Mouse (Mus musculus) MEL (cell line): ENCODE measurements around the gene Mrps25.

Source experiments
- CTCF ChIP-seq, 3 experiments: IDR thresholded peaks in 2 of 3; conservative IDR thresholded peaks in 1 of 3; 2 replicates each; pipeline ENCODE4 v1.5.1; 2011 to 2012; ENCODE audit warnings: low read length in 3 of 3, low read depth in 2 of 3, mild to moderate bottlenecking in 2 of 3, improper control_type of control experiment in 1 of 3, inconsistent platforms in 1 of 3, mixed read lengths in 1 of 3, moderate library complexity in 1 of 3; ENCODE audit not compliant: control insufficient read depth in 1 of 3, insufficient read depth in 1 of 3, poor library complexity in 1 of 3, severe bottlenecking in 1 of 3
- MAFK ChIP-seq: IDR thresholded peaks from 2 replicates; pipeline ENCODE4 v1.6.1; 2011; ENCODE audit warnings: low read depth, mild to moderate bottlenecking, low read length, improper control_type of control experiment, borderline replicate concordance

- TF ChIP-seq MAFK, result no peak
- TF ChIP-seq CTCF (IDR thresholded peaks at IDR 0.05 in 2 of 3, conservative IDR thresholded peaks at IDR 0.05 in 1 of 3; ENCODE audit: control insufficient read depth in 1 of 3, insufficient read depth in 1 of 3, low read depth in 2 of 3, low read length in 3 of 3, poor library complexity in 1 of 3, severe bottlenecking in 1 of 3), result no peak
These were observed 45.8 kb upstream of the Mrps25 start for GRCm38 (mm10) chr6:92229586-92229985.
